Mouse (Mus musculus): Measurements from ENCODE around the gene Stpg3. TPM values are rescaled to one million over a fixed set of nuclear protein-coding genes. Genes with fewer than 3 reads are reported as not detected.
A peak's percentile ranks its signal among the peaks of the same experiment; 100 is the strongest.

Gene Stpg3
- polyA plus RNA-seq, 1 experiment from 2014 or later, result not detected

GRCm38 (mm10) chr2:25182664-25183063 is 31.8 kb downstream of the Stpg3 start:
- 34% methylated on average over 6 of the region's 6 CpGs for WGBS
- H3K27me3 ChIP-seq (replicated peaks), result peaks cover 40% of the 10 kb centered on the region
- no peak overlapping the region for H3K27ac ChIP-seq
- H3K4me3 ChIP-seq (replicated peaks), result peak overlapping the region; percentile 68
- no peak overlapping the region for H3K9ac ChIP-seq
- no peaks in the 10 kb centered on the region for H3K9me3 ChIP-seq
- ATAC-seq, result no peak
- peak overlapping the region; percentile 42 for H3K4me2 ChIP-seq (replicated peaks)
- H3K4me1 ChIP-seq (replicated peaks), result peaks cover 41% of the 10 kb centered on the region
- no peaks in the 10 kb centered on the region for H3K36me3 ChIP-seq

GRCm38 (mm10) chr2:25181891-25182397 is 32.5 kb downstream of the Stpg3 start:
- 1% methylated on average over 17 of the region's 17 CpGs for WGBS
- Histone ChIP-seq H3K4me1 (replicated peaks) (peaks cover 48% of the 10 kb centered on the region), H3K36me3 (no peaks in the 10 kb centered on the region), H3K9ac (peak overlapping the region; percentile 42), H3K27me3 (replicated peaks) (peaks cover 40% of the 10 kb centered on the region), H3K4me2 (replicated peaks) (peak overlapping the region; percentile 91), H3K4me3 (replicated peaks) (peak overlapping the region; percentile 68), H3K9me3 (no peaks in the 10 kb centered on the region), H3K27ac (peak overlapping the region; percentile 95)
- no peak for ATAC-seq

DNA sequence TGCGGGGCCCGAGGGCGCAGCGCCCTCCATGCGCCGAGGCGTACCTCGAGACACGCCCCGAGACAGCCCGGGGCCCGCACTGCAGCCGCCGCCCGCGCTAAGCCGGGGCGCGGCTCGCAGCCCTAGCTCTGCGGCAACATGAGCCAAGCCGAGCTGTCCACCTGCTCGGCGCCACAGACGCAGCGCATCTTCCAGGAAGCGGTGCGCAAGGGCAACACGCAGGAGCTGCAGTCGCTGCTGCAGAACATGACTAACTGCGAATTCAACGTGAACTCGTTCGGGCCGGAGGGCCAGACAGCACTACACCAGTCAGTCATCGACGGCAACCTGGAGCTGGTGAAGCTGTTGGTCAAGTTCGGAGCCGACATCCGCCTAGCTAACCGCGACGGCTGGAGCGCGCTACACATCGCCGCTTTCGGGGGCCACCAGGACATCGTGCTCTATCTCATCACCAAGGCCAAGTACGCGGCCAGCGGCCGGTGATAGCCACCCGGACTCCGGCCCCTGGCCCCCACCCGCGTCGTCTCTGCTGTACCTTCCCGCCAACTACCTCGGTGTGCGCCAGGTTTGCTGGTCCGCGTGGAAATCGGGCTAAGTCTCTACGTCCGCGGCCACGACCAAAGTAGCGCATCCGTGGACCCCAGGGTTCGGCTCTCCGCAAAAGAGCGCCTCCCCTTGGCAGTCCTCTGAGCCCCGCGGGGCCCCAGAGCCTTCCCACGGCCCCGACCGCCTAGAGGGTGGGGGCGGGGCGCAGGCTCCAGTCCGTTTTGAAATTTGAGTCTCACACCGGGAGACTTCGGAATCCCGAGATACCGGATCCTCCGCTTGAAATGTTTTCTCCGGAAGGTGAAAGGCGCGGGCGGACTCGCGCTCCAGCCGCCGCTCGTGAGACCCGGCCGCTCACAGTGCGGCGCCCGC is 33.2 kb downstream of the Stpg3 start:
- under 1% methylated on average over 100 of the region's 100 CpGs for WGBS
- H3K27me3 ChIP-seq (replicated peaks), result peaks cover 40% of the 10 kb centered on the region
- peak overlapping the region; percentile 95 for H3K27ac ChIP-seq
- no peaks in the 10 kb centered on the region for H3K9me3 ChIP-seq
- peak overlapping the region; percentile 42 for H3K9ac ChIP-seq
- peak overlapping the region; percentile 68 for H3K4me3 ChIP-seq (replicated peaks)
- ATAC-seq, result peak; percentile 74
- no peaks in the 10 kb centered on the region for H3K36me3 ChIP-seq
- H3K4me2 ChIP-seq (replicated peaks), result peak overlapping the region; percentile 91
- H3K4me1 ChIP-seq (replicated peaks), result peaks cover 54% of the 10 kb centered on the region

DNA sequence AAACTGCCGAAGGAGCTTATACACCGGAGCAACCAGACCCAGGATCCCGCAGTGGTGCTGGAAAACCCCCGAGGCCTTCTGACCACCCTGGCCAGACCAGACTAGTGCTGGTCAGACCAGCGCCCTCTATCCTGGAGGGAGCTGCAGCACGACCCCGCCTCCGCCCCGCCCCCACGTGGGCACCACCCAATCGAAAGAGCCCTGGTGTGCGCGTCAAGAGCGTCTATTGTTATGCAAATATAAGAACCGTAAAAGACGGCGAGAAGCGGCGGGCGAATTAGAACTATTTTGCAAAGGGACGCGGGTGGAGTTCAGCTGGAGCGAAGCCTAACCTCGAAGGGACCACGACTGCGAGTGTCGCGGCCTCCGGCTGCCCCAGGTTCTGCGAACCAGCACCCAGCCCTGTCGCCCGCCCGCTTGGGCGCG is 33.9 kb downstream of the Stpg3 start, which contains the start of gene Nrarp:
TSS of gene Nrarp (plus strand) at position 281 of the 426 bp plus-strand sequence.
- Histone ChIP-seq H3K4me2 (replicated peaks) (peak within 1 kb of the TSS; percentile 91), H3K27me3 (replicated peaks) (peaks cover 40% of the 10 kb centered on the region), H3K4me3 (replicated peaks) (peak within 1 kb of the TSS; percentile 68), H3K27ac (peak within 1 kb of the TSS; percentile 95), H3K4me1 (replicated peaks) (peaks cover 54% of the 10 kb centered on the region), H3K9ac (peak within 1 kb of the TSS; percentile 42), H3K9me3 (no peaks in the 10 kb centered on the region), H3K36me3 (no peaks in the 10 kb centered on the region)
- peak; percentile 90 for ATAC-seq
- under 1% methylated on average over 35 of the region's 35 CpGs for WGBS

- WGBS, result 34% methylated on average over 15 of the region's 15 CpGs
- no peak for ATAC-seq
- Histone ChIP-seq H3K9ac (no peak overlapping the region), H3K9me3 (no peaks in the 10 kb centered on the region), H3K27ac (peak overlapping the region; percentile 72), H3K4me1 (replicated peaks) (peaks cover 54% of the 10 kb centered on the region), H3K27me3 (replicated peaks) (peaks cover 33% of the 10 kb centered on the region), H3K4me3 (replicated peaks) (peak overlapping the region; percentile 68), H3K36me3 (no peaks in the 10 kb centered on the region), H3K4me2 (replicated peaks) (peak overlapping the region; percentile 91)
Observed at GRCm38 (mm10) chr2:25179566-25180217, 34.7 kb downstream of the Stpg3 start.

DNA sequence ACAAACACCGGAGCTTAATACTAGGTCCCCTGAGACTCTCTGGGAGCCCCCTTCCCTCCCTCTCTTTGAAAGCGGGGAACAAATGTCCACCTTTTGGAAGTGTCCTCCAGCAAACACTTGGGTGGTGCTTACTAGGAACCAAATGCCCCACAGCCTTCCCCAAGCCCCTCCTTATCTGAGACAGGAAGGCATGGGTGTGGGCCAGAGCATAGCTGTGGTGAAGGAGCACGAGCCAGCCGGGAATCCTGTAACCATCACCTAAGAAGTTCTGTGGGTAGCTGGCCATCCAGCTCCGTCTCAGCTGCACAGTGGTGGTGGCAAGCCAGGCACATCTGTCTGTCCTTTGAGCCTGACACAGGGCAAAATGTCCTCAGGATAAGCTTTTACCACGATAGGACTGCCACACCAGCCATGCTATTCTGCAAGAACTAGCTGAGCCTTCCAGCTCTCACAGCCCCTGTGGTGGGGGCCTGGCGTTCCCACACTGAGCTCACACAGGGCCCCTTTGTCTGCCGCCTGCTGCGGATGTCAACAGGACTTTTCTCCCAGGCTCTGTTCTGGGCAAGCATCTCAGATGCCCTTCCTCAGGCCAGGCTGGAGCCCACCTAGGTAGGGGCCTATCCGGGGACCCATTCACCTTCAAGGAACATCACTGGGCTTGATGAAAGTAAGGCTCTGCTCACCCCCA is 36.0 kb downstream of the Stpg3 start:
- Histone ChIP-seq H3K27ac (0 out of 2 replicates have a peak overlapping the region, but pooled peaks have one; percentile 13), H3K4me2 (replicated peaks) (no peak overlapping the region; the same call in 1 of the 2 replicates)
- ATAC-seq, result no peak

DNA sequence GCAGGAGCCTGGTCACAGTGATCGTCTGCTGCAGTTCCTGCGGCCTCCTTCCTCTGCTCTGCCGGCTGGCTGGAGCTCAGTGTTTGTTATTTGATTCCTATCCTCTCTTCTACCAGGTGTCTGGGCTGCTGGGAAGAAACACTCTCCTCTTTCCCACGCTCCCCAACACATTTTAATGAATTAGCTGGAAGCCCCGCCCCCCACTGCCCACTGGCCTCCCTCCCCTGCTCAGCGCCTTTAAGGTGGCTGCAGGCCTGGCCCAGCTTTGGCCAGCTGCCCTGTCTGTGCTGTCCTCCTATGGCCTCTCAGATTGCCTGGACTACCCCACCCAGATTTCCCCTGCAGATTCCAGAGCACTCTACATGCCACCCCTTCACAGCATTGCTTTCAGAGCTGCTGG is 36.8 kb downstream of the Stpg3 start:
- no peaks in the 10 kb centered on the region for H3K36me3 ChIP-seq
- peak overlapping the region; percentile 66 for H3K27ac ChIP-seq
- H3K27me3 ChIP-seq (replicated peaks), result peaks cover 28% of the 10 kb centered on the region
- H3K4me1 ChIP-seq (replicated peaks), result peaks cover 70% of the 10 kb centered on the region
- 14% methylated on average over 6 of the region's 6 CpGs for WGBS
- no peak for ATAC-seq
- no peaks in the 10 kb centered on the region for H3K9me3 ChIP-seq
- no peak overlapping the region for H3K9ac ChIP-seq
- H3K4me3 ChIP-seq (replicated peaks), result 0 out of 2 replicates have a peak overlapping the region, but pooled peaks have one; percentile 12
- H3K4me2 ChIP-seq (replicated peaks), result peak overlapping the region; percentile 37

More for the DNA sequence above, 36.0 kb downstream of the Stpg3 start:
- Histone ChIP-seq H3K4me3 (replicated peaks) (no peak overlapping the region), H3K27me3 (replicated peaks) (peaks cover 32% of the 10 kb centered on the region), H3K9me3 (no peaks in the 10 kb centered on the region), H3K36me3 (no peaks in the 10 kb centered on the region), H3K9ac (no peak overlapping the region), H3K4me1 (replicated peaks) (peaks cover 63% of the 10 kb centered on the region)
- 43% methylated on average over 10 of the region's 10 CpGs for WGBS

DNA sequence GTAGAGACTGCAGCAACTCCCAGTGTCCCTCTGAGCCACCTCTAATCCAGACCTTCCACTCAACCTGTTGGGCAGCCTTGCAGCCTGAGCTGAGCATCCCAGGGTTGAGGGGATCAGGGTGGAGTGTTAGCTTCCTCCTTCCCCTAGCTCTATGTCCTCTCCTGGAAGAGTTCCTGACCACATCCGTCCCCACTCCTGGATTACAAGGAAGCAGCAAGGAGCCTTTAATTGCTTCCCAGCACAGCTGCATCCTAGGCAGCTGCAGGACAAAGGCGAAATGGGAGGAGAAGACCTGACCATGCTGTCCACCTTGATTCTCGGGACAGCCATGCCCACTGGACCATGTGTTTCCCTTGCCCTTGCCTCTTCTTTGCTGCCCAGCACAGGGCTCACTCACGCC is 37.4 kb downstream of the Stpg3 start:
- Histone ChIP-seq H3K4me1 (replicated peaks) (peaks cover 75% of the 10 kb centered on the region), H3K27ac (peak overlapping the region; percentile 66), H3K9ac (no peak overlapping the region), H3K27me3 (replicated peaks) (peaks cover 27% of the 10 kb centered on the region), H3K36me3 (no peaks in the 10 kb centered on the region), H3K4me2 (replicated peaks) (peak overlapping the region; percentile 37), H3K4me3 (replicated peaks) (0 out of 2 replicates have a peak overlapping the region, but pooled peaks have one; percentile 12), H3K9me3 (no peaks in the 10 kb centered on the region)
- no peak for ATAC-seq
- 46% methylated on average over 4 of the region's 4 CpGs for WGBS

DNA sequence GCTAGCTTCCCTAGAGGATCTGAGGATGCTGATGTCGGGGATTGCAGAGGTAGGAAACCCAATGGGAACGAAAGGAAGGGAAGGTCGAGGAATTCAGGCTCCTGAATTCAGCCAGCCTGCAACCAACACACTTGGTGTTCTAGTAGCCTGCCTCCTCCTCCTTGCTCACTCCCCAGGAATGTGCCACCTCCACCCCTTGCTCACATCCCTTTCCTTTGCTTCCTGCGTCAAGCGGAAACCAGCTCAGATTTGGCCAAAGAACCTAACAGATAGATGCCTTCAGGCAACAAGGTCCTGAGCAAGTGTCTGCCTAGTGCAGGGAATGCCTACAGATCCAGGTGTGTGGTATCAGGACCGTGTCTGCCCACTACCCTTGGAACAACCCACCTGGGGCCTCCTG is 37.9 kb downstream of the Stpg3 start:
- Histone ChIP-seq H3K4me2 (replicated peaks) (peak overlapping the region; percentile 37), H3K27me3 (replicated peaks) (peaks cover 26% of the 10 kb centered on the region), H3K4me1 (replicated peaks) (peaks cover 77% of the 10 kb centered on the region)

DNA sequence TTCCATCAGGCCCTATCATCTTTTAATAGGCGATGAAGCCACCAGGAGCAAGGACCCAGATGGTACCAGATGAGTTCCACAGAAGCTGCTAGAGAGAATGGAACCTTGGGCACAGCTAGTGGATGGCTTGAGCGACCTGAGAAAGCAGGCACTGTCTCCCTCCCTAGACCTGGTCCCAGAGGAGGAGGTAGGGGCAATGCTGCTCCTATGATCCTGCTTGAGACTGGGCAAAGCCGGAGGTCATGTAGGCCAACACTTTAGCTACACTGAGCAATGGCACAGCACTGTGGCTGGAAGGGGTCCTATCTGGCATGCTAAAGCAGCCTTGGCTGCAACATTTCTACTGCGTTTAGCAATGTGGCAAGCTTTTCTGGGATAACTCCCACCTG is 38.8 kb downstream of the Stpg3 start:
- H3K4me2 ChIP-seq (replicated peaks), result peak overlapping the region; percentile 28; the same call in 1 of the 2 replicates
- H3K36me3 ChIP-seq, result no peaks in the 10 kb centered on the region
- no peak for ATAC-seq
- H3K27ac ChIP-seq, result no peak overlapping the region
- 80% methylated on average over 4 of the region's 4 CpGs for WGBS
- H3K9ac ChIP-seq, result no peak overlapping the region
- no peaks in the 10 kb centered on the region for H3K9me3 ChIP-seq
- H3K4me1 ChIP-seq (replicated peaks), result peaks cover 72% of the 10 kb centered on the region
- no peak overlapping the region for H3K4me3 ChIP-seq (replicated peaks)
- peaks cover 20% of the 10 kb centered on the region for H3K27me3 ChIP-seq (replicated peaks)

More for the DNA sequence above, 37.9 kb downstream of the Stpg3 start:
- ATAC-seq, result no peak
- no peak overlapping the region for H3K9ac ChIP-seq
- WGBS, result 63% methylated on average over 6 of the region's 6 CpGs
- H3K27ac ChIP-seq, result peak overlapping the region; percentile 27; the same call in 1 of the 2 replicates
- H3K36me3 ChIP-seq, result no peaks in the 10 kb centered on the region
- H3K9me3 ChIP-seq, result no peaks in the 10 kb centered on the region
- no peak overlapping the region for H3K4me3 ChIP-seq (replicated peaks)

- 48% methylated on average over 7 of the region's 7 CpGs for WGBS
- H3K27me3 ChIP-seq (replicated peaks), result peaks cover 15% of the 10 kb centered on the region
- peak; percentile 57 for ATAC-seq
- H3K36me3 ChIP-seq, result no peaks in the 10 kb centered on the region
- 0 out of 2 replicates have a peak overlapping the region, but pooled peaks have one; percentile 2 for H3K27ac ChIP-seq
- no peaks in the 10 kb centered on the region for H3K9me3 ChIP-seq
- H3K9ac ChIP-seq, result no peak overlapping the region
- peak overlapping the region; percentile 33 for H3K4me2 ChIP-seq (replicated peaks)
- H3K4me1 ChIP-seq (replicated peaks), result peaks cover 71% of the 10 kb centered on the region
- no peak overlapping the region for H3K4me3 ChIP-seq (replicated peaks)
Observed at GRCm38 (mm10) chr2:25174866-25175689, 39.4 kb downstream of the Stpg3 start.
